Mouse (Mus musculus) intestine, embryonic 16.5 days (tissue): ENCODE data around the gene Grm4. TPM values are rescaled to one million over a fixed set of nuclear protein-coding genes. Genes with fewer than 3 reads are reported as not detected.

Experiments used
- ATAC-seq: fragments of 200-750 bp; cut with Nextera tagmentation; 2 replicates; pipeline ENCODE4 v1.8.0; 2017; ENCODE audit warnings: moderate TSS enrichment, moderate library complexity
- H3K27ac ChIP-seq: fragments of 300-500 bp; sonication (generic); 2 replicates; pipeline ENCODE4 v1.5.1; 2014; ENCODE audit warnings: mild to moderate bottlenecking, low read length
- H3K27me3 ChIP-seq: fragments of 300-500 bp; sonication (generic); replicated peaks from 2 replicates; pipeline ENCODE4 v1.6.1; 2014; ENCODE audit warnings: low read length, control low read depth, mixed read lengths; ENCODE audit not compliant: control insufficient read depth, insufficient read depth
- H3K36me3 ChIP-seq: fragments of 300-500 bp; sonication (generic); 2 replicates; pipeline ENCODE4 v1.6.1; 2014; ENCODE audit warnings: low read length, control low read depth; ENCODE audit not compliant: control insufficient read depth, insufficient read depth
- H3K4me1 ChIP-seq: fragments of 300-500 bp; sonication (generic); 2 replicates; pipeline ENCODE4 v1.6.1; 2014; ENCODE audit warnings: low read length, control low read depth, mixed read lengths; ENCODE audit not compliant: control insufficient read depth, insufficient read depth
- H3K4me2 ChIP-seq: fragments of 300-500 bp; sonication (generic); 2 replicates; pipeline ENCODE4 v1.6.1; 2014; ENCODE audit warnings: low read depth, low read length, control low read depth
- H3K4me3 ChIP-seq: fragments of 300-500 bp; sonication (generic); 2 replicates; pipeline ENCODE4 v1.5.1; 2014; ENCODE audit warnings: mild to moderate bottlenecking, low read length
- H3K9ac ChIP-seq: fragments of 300-500 bp; sonication (generic); 2 replicates; pipeline ENCODE4 v1.6.1; 2014; ENCODE audit warnings: low read depth, low read length
- H3K9me3 ChIP-seq: fragments of 300-500 bp; sonication (generic); 2 replicates; pipeline ENCODE4 v1.6.1; 2016; ENCODE audit warnings: low read length, control low read depth; ENCODE audit not compliant: control insufficient read depth
- WGBS: fragments of 180-500 bp; shearing (Covaris S2); extraction: QIAGEN DNeasy Blood & Tissue Kit; methylation state at CpG from one replicate; pipeline ENCODE4 v1.1.7; 2014; 5-methylcytosine and 5-hydroxymethylcytosine counted together
- polyA plus RNA-seq: library from polyadenylated mRNA; unstranded; fragments of >200 nt; fragmentation: Nextera tagmentation; extraction: Ambion mirVana; gene quantifications from 2 replicates; pipeline ENCODE4 v1.2.1, GENCODE M21; 2015

Grm4 gene
- polyA plus RNA-seq, 1 experiment from 2014 or later: 0.40 TPM

GRCm38 (mm10) chr17:27518296-27518695 lies 2.9 kb downstream of the Grm4 start:
- H3K4me3 ChIP-seq: no peak overlapping the region
- no peak overlapping the region for H3K9ac ChIP-seq
- no peak overlapping the region for H3K4me2 ChIP-seq
- no peaks in the 10 kb centered on the region for H3K36me3 ChIP-seq
- no peak for ATAC-seq
- H3K4me1 ChIP-seq: peaks cover 4% of the 10 kb centered on the region; the same call in 1 of the 2 replicates
- no peaks in the 10 kb centered on the region for H3K9me3 ChIP-seq
- WGBS: 38% methylated on average over 9 of the region's 9 CpGs
- no peak overlapping the region for H3K27ac ChIP-seq
- H3K27me3 ChIP-seq: peaks cover 37% of the 10 kb centered on the region

- no peak overlapping the region for H3K4me2 ChIP-seq
- H3K9me3 ChIP-seq: no peaks in the 10 kb centered on the region
- H3K4me1 ChIP-seq: peaks cover 15% of the 10 kb centered on the region
- WGBS: 31% methylated on average over 27 of the region's 27 CpGs
- H3K9ac ChIP-seq: no peak overlapping the region
- ATAC-seq: no peak
- H3K36me3 ChIP-seq: no peaks in the 10 kb centered on the region
- peaks cover 60% of the 10 kb centered on the region for H3K27me3 ChIP-seq
- no peak overlapping the region for H3K4me3 ChIP-seq
- no peak overlapping the region for H3K27ac ChIP-seq
Measured at GRCm38 (mm10) chr17:27513916-27514762, 7.1 kb downstream of the Grm4 start.

GRCm38 (mm10) chr17:27513279-27513915 lies 7.8 kb downstream of the Grm4 start:
- 0 out of 2 replicates have a peak, but pooled peaks have one; percentile 15 for ATAC-seq
- Histone ChIP-seq H3K4me2 (peak overlapping the region; percentile 99), H3K27me3 (peaks cover 67% of the 10 kb centered on the region)

GRCm38 (mm10) chr17:27512619-27513161 lies 8.5 kb downstream of the Grm4 start:
- H3K9ac ChIP-seq: peak overlapping the region; percentile 58

More at GRCm38 (mm10) chr17:27513279-27513915, 7.8 kb downstream of the Grm4 start:
- H3K27ac ChIP-seq: no peak overlapping the region
- peak overlapping the region; percentile 58 for H3K9ac ChIP-seq
- H3K4me1 ChIP-seq: peaks cover 15% of the 10 kb centered on the region
- H3K36me3 ChIP-seq: no peaks in the 10 kb centered on the region
- no peaks in the 10 kb centered on the region for H3K9me3 ChIP-seq
- WGBS: 2% methylated on average over 39 of the region's 66 CpGs
- peak overlapping the region; percentile 58 for H3K4me3 ChIP-seq

GRCm38 (mm10) chr17:27511865-27512618 lies 9.2 kb downstream of the Grm4 start:
- H3K27me3 ChIP-seq: peaks cover 76% of the 10 kb centered on the region
- peak overlapping the region; percentile 58 for H3K9ac ChIP-seq
- WGBS: 1% methylated on average over 63 of the region's 64 CpGs
- no peaks in the 10 kb centered on the region for H3K9me3 ChIP-seq
- peak overlapping the region; percentile 58 for H3K4me3 ChIP-seq
- H3K4me1 ChIP-seq: peaks cover 15% of the 10 kb centered on the region
- peak; percentile 34; the same call in 1 of the 2 replicates for ATAC-seq
- H3K4me2 ChIP-seq: peak overlapping the region; percentile 99
- H3K27ac ChIP-seq: no peak overlapping the region
- no peaks in the 10 kb centered on the region for H3K36me3 ChIP-seq

More at GRCm38 (mm10) chr17:27512619-27513161, 8.5 kb downstream of the Grm4 start:
- H3K9me3 ChIP-seq: no peaks in the 10 kb centered on the region
- H3K4me3 ChIP-seq: peak overlapping the region; percentile 58
- H3K36me3 ChIP-seq: no peaks in the 10 kb centered on the region
- peak; percentile 27; the same call in 1 of the 2 replicates for ATAC-seq
- peaks cover 15% of the 10 kb centered on the region for H3K4me1 ChIP-seq
- under 1% methylated on average over 73 of the region's 78 CpGs for WGBS
- no peak overlapping the region for H3K27ac ChIP-seq
- H3K27me3 ChIP-seq: peaks cover 72% of the 10 kb centered on the region
- peak overlapping the region; percentile 99 for H3K4me2 ChIP-seq

GRCm38 (mm10) chr17:27511125-27511735 lies 10.0 kb downstream of the Grm4 start:
- H3K27me3 ChIP-seq: peaks cover 76% of the 10 kb centered on the region
- WGBS: 93% methylated on average over 7 of the region's 7 CpGs
- no peak overlapping the region for H3K4me2 ChIP-seq
- H3K36me3 ChIP-seq: no peaks in the 10 kb centered on the region
- peaks cover 15% of the 10 kb centered on the region for H3K4me1 ChIP-seq
- H3K9ac ChIP-seq: no peak overlapping the region
- H3K4me3 ChIP-seq: no peak overlapping the region
- ATAC-seq: no peak
- no peaks in the 10 kb centered on the region for H3K9me3 ChIP-seq
- H3K27ac ChIP-seq: no peak overlapping the region

- Histone ChIP-seq H3K27ac (no peak overlapping the region), H3K4me2 (no peak overlapping the region), H3K9me3 (no peaks in the 10 kb centered on the region), H3K9ac (no peak overlapping the region), H3K36me3 (no peaks in the 10 kb centered on the region), H3K27me3 (peaks cover 76% of the 10 kb centered on the region), H3K4me1 (peaks cover 15% of the 10 kb centered on the region), H3K4me3 (no peak overlapping the region)
- 53% methylated on average over 9 of the region's 9 CpGs for whole genome bisulfite sequencing
- no peak for ATAC-seq
Measured at GRCm38 (mm10) chr17:27510258-27511124, 10.7 kb downstream of the Grm4 start.

GRCm38 (mm10) chr17:27509056-27509455 lies 12.1 kb downstream of the Grm4 start:
- H3K9ac ChIP-seq: no peak overlapping the region
- no peak for ATAC-seq
- no peaks in the 10 kb centered on the region for H3K9me3 ChIP-seq
- H3K4me2 ChIP-seq: no peak overlapping the region
- 82% methylated on average over 5 of the region's 5 CpGs for WGBS
- no peak overlapping the region for H3K27ac ChIP-seq
- H3K36me3 ChIP-seq: no peaks in the 10 kb centered on the region
- peaks cover 15% of the 10 kb centered on the region for H3K4me1 ChIP-seq
- H3K4me3 ChIP-seq: no peak overlapping the region
- peaks cover 67% of the 10 kb centered on the region for H3K27me3 ChIP-seq
